Mouse (Mus musculus) midbrain, embryonic 13.5 days (tissue): ENCODE measurements around the gene Gtf2h1. TPM values are rescaled to one million over a fixed set of nuclear protein-coding genes. Genes with fewer than 3 reads are reported as not detected.
A peak's percentile ranks its signal among the peaks of the same experiment; 100 is the strongest.

Source experiments
- ATAC-seq: fragments of 200-750 bp; cut with Nextera tagmentation; 2 replicates; pipeline ENCODE4 v1.8.0; 2017; ENCODE audit warnings: mild to moderate bottlenecking, moderate TSS enrichment, moderate library complexity
- H3K27ac ChIP-seq: fragments of 300-500 bp; sonication (generic); 2 replicates; pipeline ENCODE4 v1.5.1; 2015; ENCODE audit warnings: inconsistent platforms, mild to moderate bottlenecking, moderate library complexity
- H3K27me3 ChIP-seq: fragments of 300-500 bp; sonication (generic); 2 replicates; pipeline ENCODE4 v1.6.1; 2015; ENCODE audit warnings: mild to moderate bottlenecking, inconsistent platforms
- H3K36me3 ChIP-seq: fragments of 300-500 bp; sonication (generic); 2 replicates; pipeline ENCODE4 v1.6.1; 2015; ENCODE audit warnings: mild to moderate bottlenecking, inconsistent platforms
- H3K4me1 ChIP-seq: fragments of 300-500 bp; sonication (generic); replicated peaks from 2 replicates; pipeline ENCODE4 v1.6.1; 2015; ENCODE audit warnings: inconsistent platforms
- H3K4me2 ChIP-seq: fragments of 300-500 bp; sonication (generic); replicated peaks from 2 replicates; pipeline ENCODE4 v1.6.1; 2015; ENCODE audit warnings: moderate library complexity, mild to moderate bottlenecking, inconsistent platforms
- H3K4me3 ChIP-seq: fragments of 300-500 bp; sonication (generic); replicated peaks from 2 replicates; pipeline ENCODE4 v1.5.1; 2015; ENCODE audit warnings: mild to moderate bottlenecking, inconsistent platforms
- H3K9ac ChIP-seq: fragments of 300-500 bp; sonication (generic); replicated peaks from 2 replicates; pipeline ENCODE4 v1.6.1; 2015; ENCODE audit warnings: mild to moderate bottlenecking, inconsistent platforms
- H3K9me3 ChIP-seq: fragments of 300-500 bp; sonication (generic); 2 replicates; pipeline ENCODE4 v1.6.1; 2016; ENCODE audit warnings: mild to moderate bottlenecking, inconsistent platforms
- WGBS: fragments of 180-500 bp; shearing (Covaris S2); methylation state at CpG from one replicate; pipeline ENCODE4 v1.1.7; 2015; 5-methylcytosine and 5-hydroxymethylcytosine counted together
- polyA plus RNA-seq: library from polyadenylated mRNA; unstranded; fragments of >200 nt; fragmentation: Nextera tagmentation; extraction: Ambion mirVana; gene quantifications from 2 replicates; pipeline ENCODE4 v1.2.1, GENCODE M21; 2015

The Gtf2h1 gene
- polyA plus RNA-seq, 1 experiment from 2014 or later = 48.4 TPM

- Histone ChIP-seq H3K36me3 (no peaks in the 10 kb centered on the region), H3K4me1 (peaks cover 27% of the 10 kb centered on the region), H3K4me2 (no peak within 1 kb of the TSS), H3K9me3 (no peaks in the 10 kb centered on the region), H3K9ac (no peak within 1 kb of the TSS), H3K27me3 (0 out of 2 replicates have a peak, but pooled peaks cover 16% of the 10 kb centered on the region), H3K4me3 (no peak within 1 kb of the TSS), H3K27ac (no peak within 1 kb of the TSS)
- no peak for ATAC-seq
- WGBS = 30% methylated on average over 6 of the region's 6 CpGs
Measured at GRCm38 (mm10) chr7:46840787-46841525, 45.1 kb downstream of the Gtf2h1 start, which contains the start of gene Ldha. Gene Ldha, plus strand, starts transcription at chr7:46841475.

- no peak overlapping the region for H3K4me3 ChIP-seq
- WGBS = 30% methylated on average over 5 of the region's 5 CpGs
- ATAC-seq = no peak
- H3K4me1 ChIP-seq = peaks cover 38% of the 10 kb centered on the region
- no peaks in the 10 kb centered on the region for H3K9me3 ChIP-seq
- H3K27me3 ChIP-seq = 0 out of 2 replicates have a peak, but pooled peaks cover 16% of the 10 kb centered on the region
- H3K36me3 ChIP-seq = no peaks in the 10 kb centered on the region
- no peak overlapping the region for H3K4me2 ChIP-seq
- H3K27ac ChIP-seq = no peak overlapping the region
- H3K9ac ChIP-seq = no peak overlapping the region
Measured at GRCm38 (mm10) chr7:46842278-46842677, 46.4 kb downstream of the Gtf2h1 start.

- Histone ChIP-seq H3K4me2 (no peak overlapping the region), H3K36me3 (peaks cover under 1% of the 10 kb centered on the region), H3K4me3 (no peak overlapping the region), H3K27ac (no peak overlapping the region), H3K9me3 (no peaks in the 10 kb centered on the region), H3K4me1 (peaks cover 34% of the 10 kb centered on the region), H3K9ac (no peak overlapping the region), H3K27me3 (0 out of 2 replicates have a peak, but pooled peaks cover 16% of the 10 kb centered on the region)
- no peak for ATAC-seq
- WGBS = 91% methylated on average over 4 of the region's 4 CpGs
Measured at GRCm38 (mm10) chr7:46843576-46843975, 47.7 kb downstream of the Gtf2h1 start.

- Histone ChIP-seq H3K36me3 (peaks cover 16% of the 10 kb centered on the region), H3K4me2 (peak overlapping the region; percentile 98), H3K27me3 (0 out of 2 replicates have a peak, but pooled peaks cover 16% of the 10 kb centered on the region), H3K9ac (peak overlapping the region; percentile 85), H3K4me1 (peaks cover 24% of the 10 kb centered on the region), H3K27ac (peak overlapping the region; percentile 68), H3K4me3 (peak overlapping the region; percentile 77), H3K9me3 (no peaks in the 10 kb centered on the region)
- ATAC-seq = peak; percentile 79
- under 1% methylated on average over 51 of the region's 51 CpGs for WGBS
Measured at GRCm38 (mm10) chr7:46845211-46845977, 49.5 kb downstream of the Gtf2h1 start.

- ATAC-seq = no peak; the same call in none of the 2 replicates
- WGBS = under 1% methylated on average over 36 of the region's 36 CpGs
- peak overlapping the region; percentile 98 for H3K4me2 ChIP-seq
Measured at GRCm38 (mm10) chr7:46845978-46846485, 50.1 kb downstream of the Gtf2h1 start.

GRCm38 (mm10) chr7:46846486-46847244 is 50.8 kb downstream of the Gtf2h1 start:
- Histone ChIP-seq H3K36me3 (peaks cover 26% of the 10 kb centered on the region), H3K4me3 (peak overlapping the region; percentile 77), H3K27me3 (0 out of 2 replicates have a peak, but pooled peaks cover 12% of the 10 kb centered on the region), H3K9ac (peak overlapping the region; percentile 85), H3K27ac (peak overlapping the region; percentile 68), H3K9me3 (no peaks in the 10 kb centered on the region), H3K4me1 (peaks cover 24% of the 10 kb centered on the region), H3K4me2 (peak overlapping the region; percentile 98)
- peak; percentile 51 for ATAC-seq
- WGBS = 2% methylated on average over 28 of the region's 28 CpGs

More at GRCm38 (mm10) chr7:46845978-46846485, 50.1 kb downstream of the Gtf2h1 start:
- H3K4me3 ChIP-seq = peak overlapping the region; percentile 77
- H3K27ac ChIP-seq = peak overlapping the region; percentile 68
- H3K36me3 ChIP-seq = peaks cover 19% of the 10 kb centered on the region
- no peaks in the 10 kb centered on the region for H3K9me3 ChIP-seq
- peaks cover 24% of the 10 kb centered on the region for H3K4me1 ChIP-seq
- H3K9ac ChIP-seq = peak overlapping the region; percentile 85
- H3K27me3 ChIP-seq = 0 out of 2 replicates have a peak, but pooled peaks cover 16% of the 10 kb centered on the region

GRCm38 (mm10) chr7:46849287-46849686 is 53.4 kb downstream of the Gtf2h1 start:
- Histone ChIP-seq H3K9ac (no peak overlapping the region), H3K9me3 (no peaks in the 10 kb centered on the region), H3K4me1 (peaks cover 24% of the 10 kb centered on the region), H3K27ac (no peak overlapping the region), H3K27me3 (0 out of 2 replicates have a peak, but pooled peaks cover under 1% of the 10 kb centered on the region), H3K36me3 (peaks cover 52% of the 10 kb centered on the region), H3K4me2 (no peak overlapping the region), H3K4me3 (no peak overlapping the region)
- ATAC-seq = no peak
- WGBS = 76% methylated on average over 5 of the region's 5 CpGs

GRCm38 (mm10) chr7:46851026-46851425 is 55.1 kb downstream of the Gtf2h1 start:
- Histone ChIP-seq H3K9me3 (no peaks in the 10 kb centered on the region), H3K27me3 (no peaks in the 10 kb centered on the region), H3K9ac (no peak overlapping the region), H3K4me1 (peaks cover 16% of the 10 kb centered on the region), H3K36me3 (peaks cover 68% of the 10 kb centered on the region), H3K4me2 (no peak overlapping the region), H3K4me3 (no peak overlapping the region), H3K27ac (no peak overlapping the region)
- WGBS = 59% methylated on average over 7 of the region's 7 CpGs
- no peak for ATAC-seq

- H3K4me3 ChIP-seq = no peak overlapping the region
- 96% methylated on average over 1 of the region's 1 CpGs for WGBS
- no peak overlapping the region for H3K9ac ChIP-seq
- H3K27me3 ChIP-seq = no peaks in the 10 kb centered on the region
- H3K4me1 ChIP-seq = peaks cover 2% of the 10 kb centered on the region; the same call in 1 of the 2 replicates
- ATAC-seq = no peak
- no peaks in the 10 kb centered on the region for H3K9me3 ChIP-seq
- H3K4me2 ChIP-seq = no peak overlapping the region
- peaks cover 68% of the 10 kb centered on the region for H3K36me3 ChIP-seq
- no peak overlapping the region for H3K27ac ChIP-seq
Measured at GRCm38 (mm10) chr7:46852666-46853065, 56.8 kb downstream of the Gtf2h1 start.

GRCm38 (mm10) chr7:46853365-46853764 is 57.5 kb downstream of the Gtf2h1 start:
- Histone ChIP-seq H3K27ac (no peak overlapping the region), H3K4me3 (no peak overlapping the region), H3K36me3 (peaks cover 68% of the 10 kb centered on the region), H3K9ac (no peak overlapping the region), H3K4me2 (no peak overlapping the region), H3K9me3 (no peaks in the 10 kb centered on the region), H3K27me3 (no peaks in the 10 kb centered on the region), H3K4me1 (no peaks in the 10 kb centered on the region)
- no peak for ATAC-seq
- 91% methylated on average over 9 of the region's 9 CpGs for WGBS

- Histone ChIP-seq H3K9ac (no peak overlapping the region), H3K4me1 (no peaks in the 10 kb centered on the region), H3K4me3 (no peak overlapping the region), H3K4me2 (no peak overlapping the region), H3K36me3 (peaks cover 49% of the 10 kb centered on the region), H3K27ac (no peak overlapping the region), H3K9me3 (no peaks in the 10 kb centered on the region), H3K27me3 (no peaks in the 10 kb centered on the region)
- no peak for ATAC-seq
- WGBS = 80% methylated on average over 7 of the region's 7 CpGs
Measured at GRCm38 (mm10) chr7:46855866-46856560, 60.1 kb downstream of the Gtf2h1 start.
